Mouse (Mus musculus) olfactory bulb, adult 2 months (tissue): ENCODE measurements around the gene Klhl25.

ENCODE experiments used
- CTCF ChIP-seq: fragments of 200-500 bp; IDR thresholded peaks from 2 replicates; pipeline ENCODE4 v1.5.1; 2012; ENCODE audit warnings: low read depth, mild to moderate bottlenecking, low read length, moderate library complexity; ENCODE audit not compliant: insufficient read depth
- POLR2A ChIP-seq: fragments of 200-500 bp; IDR thresholded peaks from 2 replicates; pipeline ENCODE4 v1.6.1; 2012; ENCODE audit warnings: mild to moderate bottlenecking, low read depth, low read length, moderate library complexity; ENCODE audit not compliant: insufficient read depth

GRCm38 (mm10) chr7:75873746-75874145 lies 25.6 kb downstream of the Klhl25 start:
- TF ChIP-seq CTCF, result no peak
- no peak for TF ChIP-seq POLR2A
